Mouse (Mus musculus): ENCODE results near the gene Prrt1.
A peak's percentile ranks its signal among the peaks of the same experiment; 100 is the strongest.

DNA sequence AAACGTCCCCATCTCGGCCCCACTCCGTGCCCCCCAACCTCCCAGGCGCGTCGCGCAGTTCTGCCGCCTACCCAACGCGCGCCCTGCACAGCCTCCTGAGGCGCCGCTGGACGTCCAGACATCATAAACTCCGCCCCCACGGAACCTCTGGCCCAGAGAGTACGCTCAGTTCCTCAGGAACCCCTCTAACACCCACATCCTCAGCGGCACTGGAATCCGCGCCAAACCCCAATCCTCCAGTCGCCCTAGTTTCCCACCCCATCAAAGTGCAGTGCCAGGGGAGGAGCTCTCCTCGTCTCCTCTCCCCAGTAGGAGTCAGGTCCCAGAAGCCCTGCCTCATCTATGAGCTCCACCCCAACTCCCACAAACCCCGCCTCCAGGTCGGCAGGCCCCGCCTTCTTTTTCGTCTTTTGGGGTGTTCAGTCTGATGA is 2.9 kb downstream of the Prrt1 start:
- TF ChIP-seq CTCF (IDR thresholded peaks at IDR 0.05; ENCODE audit: borderline replicate concordance, insufficient read depth, low read length) (no peak), POLR2A (IDR thresholded peaks at IDR 0.05; ENCODE audit: low read depth, low read length) (peak; percentile 53; the same call in 1 of the 2 replicates)

Measured in embryonic fibroblast, embryonic 13.5 days (primary cell).